10 mouse cellular contexts compared by ENCODE assay signal in the genomic region with DNA sequence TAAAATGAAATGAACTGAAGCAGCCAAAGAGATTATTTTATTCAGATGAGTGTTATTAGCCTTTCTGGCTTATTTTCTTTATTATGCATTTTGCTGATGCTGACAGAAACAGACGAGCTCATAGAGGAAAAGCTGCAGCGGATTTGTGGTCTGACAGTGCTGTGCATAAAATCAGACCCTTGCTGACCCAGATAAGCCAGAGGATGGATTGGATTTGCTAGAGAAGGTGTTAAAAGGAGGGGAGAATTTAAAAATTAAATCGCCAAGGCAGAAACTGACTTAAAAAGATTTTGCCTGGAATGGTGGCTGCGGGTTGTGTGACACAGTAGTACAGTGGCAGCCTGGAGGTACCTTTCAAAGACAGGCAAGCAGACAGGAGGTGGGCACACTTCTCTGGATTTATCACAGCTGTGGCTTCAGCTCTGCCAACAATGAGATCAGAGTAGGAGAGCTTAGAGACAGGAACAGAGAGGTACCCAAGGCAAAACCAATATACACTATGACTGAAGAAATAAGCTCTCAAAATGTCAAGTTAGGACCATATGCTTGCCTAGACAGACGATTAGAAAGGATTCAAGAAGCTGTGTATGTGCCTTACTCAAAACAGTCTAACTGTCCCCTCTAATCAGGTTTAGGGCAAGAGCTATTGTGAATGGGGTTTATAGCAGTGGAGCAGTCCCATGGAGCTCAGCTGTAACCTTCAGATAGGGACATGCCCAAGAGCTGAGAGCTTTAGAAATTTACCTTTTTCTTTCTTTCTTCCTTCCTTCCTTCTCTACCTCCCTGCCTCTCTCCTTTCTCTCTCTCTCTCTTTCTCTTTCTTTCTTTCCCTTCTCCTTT.
DNase-seq lines count a peak whose midpoint lies in the region; ATAC-seq and TF ChIP-seq lines count a peak whose summit lies in the region.
"Had no signal": no experiment of that assay in that cellular context is flagged by ENCODE, and none has a peak within 500 bp of the region (broad histone marks: within the 10 kb centered on the region; RNA-seq: fewer than 3 reads in every experiment).

No protein-coding gene starts in this region.

- H3K4me2 ChIP-seq in forebrain, embryonic 14.5 days (ENCODE audit: low read length): peak overlapping the region; percentile 20; the same call in 1 of the 2 replicates
- peak overlapping the region; percentile 13; the same call in 1 of the 2 replicates for H3K4me2 ChIP-seq in midbrain, postnatal 0 days (ENCODE audit: low read depth, low read length, poor library complexity, severe bottlenecking)

- peak overlapping the region; percentile 76 for H3K27ac ChIP-seq in forebrain, embryonic 14.5 days (ENCODE audit: low read depth, low read length)
- peak overlapping the region; percentile 74 for H3K27ac ChIP-seq in midbrain, postnatal 0 days (ENCODE audit: low read depth, low read length)

- H3K9me3 ChIP-seq in forebrain, embryonic 14.5 days (replicated peaks; ENCODE audit: control insufficient read depth, low read length): no peaks in the 10 kb centered on the region
- H3K9me3 ChIP-seq in midbrain, postnatal 0 days (ENCODE audit: low read length): no peaks in the 10 kb centered on the region

- peak overlapping the region; percentile 30; the same call in 1 of the 2 replicates for H3K9ac ChIP-seq in forebrain, embryonic 14.5 days (ENCODE audit: low read length)
- H3K9ac ChIP-seq in midbrain, postnatal 0 days (replicated peaks; ENCODE audit: low read length, poor library complexity, severe bottlenecking): no peak overlapping the region

- H3K36me3 ChIP-seq in forebrain, embryonic 14.5 days (ENCODE audit: control insufficient read depth, insufficient read depth, low read length): no peaks in the 10 kb centered on the region
- no peaks in the 10 kb centered on the region for H3K36me3 ChIP-seq in midbrain, postnatal 0 days (ENCODE audit: insufficient read depth, low read length)

- H3K4me1 ChIP-seq in forebrain, embryonic 14.5 days (ENCODE audit: control insufficient read depth, insufficient read depth, low read length): peaks cover 18% of the 10 kb centered on the region
- H3K4me1 ChIP-seq in midbrain, postnatal 0 days (ENCODE audit: insufficient read depth, low read length): peaks cover 10% of the 10 kb centered on the region

- no peaks in the 10 kb centered on the region for H3K27me3 ChIP-seq in forebrain, embryonic 14.5 days (replicated peaks; ENCODE audit: control insufficient read depth, insufficient read depth, low read length)
- no peaks in the 10 kb centered on the region for H3K27me3 ChIP-seq in midbrain, postnatal 0 days (ENCODE audit: insufficient read depth, low read length)

- 58% methylated on average over 5 of the region's 5 CpGs for WGBS in forebrain, embryonic 14.5 days
- 26% methylated on average over 5 of the region's 5 CpGs for WGBS in midbrain, postnatal 0 days

- intact Hi-C loops in left cerebral cortex, postnatal 4 days (cut with DNase I): no loop called here
- intact Hi-C loops in left cerebral cortex, postnatal 36 days (cut with DNase I): no loop called here

- DNase-seq in heart, adult 11 months: peak; percentile 73
- no peak for DNase-seq in heart, adult 18-20 months
- peak; percentile 18 for DNase-seq in left cerebral cortex, postnatal 4 days
- DNase-seq in left cerebral cortex, postnatal 36 days (ENCODE audit: low spot score in 2 of 2): no peak
- peak; percentile 64 for DNase-seq in forebrain, embryonic 14.5 days (ENCODE audit: low spot score)
- DNase-seq in midbrain, postnatal 0 days (ENCODE audit: low spot score): peak; percentile 53
- no peak for DNase-seq in urinary bladder, postnatal 25 days (ENCODE audit: low spot score)
- DNase-seq in gastrocnemius, adult 18-20 months (ENCODE audit: low spot score): no peak
- DNase-seq: adrenal gland, postnatal 25 days; lung, adult 2 months had no signal

- no peak overlapping the region for H3K4me3 ChIP-seq in forebrain, embryonic 14.5 days (ENCODE audit: low read depth, low read length)
- no peak overlapping the region for H3K4me3 ChIP-seq in midbrain, postnatal 0 days (ENCODE audit: low read depth, low read length)

- no peak for TF ChIP-seq CTCF in midbrain, postnatal 0 days (IDR thresholded peaks at IDR 0.05)

- peak; percentile 82 for ATAC-seq in forebrain, embryonic 14.5 days
- peak; percentile 78; the same call in 1 of the 2 replicates for ATAC-seq in midbrain, postnatal 0 days (ENCODE audit: low FRiP score)

Comparison
In these comparisons a context has a peak if more than half of its experiments do, and no peak if none do; other contexts are left out.
1. DNase-seq: peak in heart, adult 11 months (single experiment), left cerebral cortex, postnatal 4 days (single experiment), forebrain, embryonic 14.5 days (single experiment) and midbrain, postnatal 0 days (single experiment); none in heart, adult 18-20 months (0 of 2), left cerebral cortex, postnatal 36 days (0 of 2), urinary bladder, postnatal 25 days (single experiment) and gastrocnemius, adult 18-20 months (single experiment).